Mouse (Mus musculus) B cell, adult 62 days (primary cell): Measurements from ENCODE around the gene Mamstr. TPM values are rescaled to one million over a fixed set of nuclear protein-coding genes. Genes with fewer than 3 reads are reported as not detected.

Experiments used
- total RNA-seq: library from RNA; stranded (reverse); gene quantifications from 4 replicates; pipeline ENCODE4 v1.2.4, GENCODE M21; 2023

The Mamstr gene
- not detected in 4 replicates for total RNA-seq

DNA sequence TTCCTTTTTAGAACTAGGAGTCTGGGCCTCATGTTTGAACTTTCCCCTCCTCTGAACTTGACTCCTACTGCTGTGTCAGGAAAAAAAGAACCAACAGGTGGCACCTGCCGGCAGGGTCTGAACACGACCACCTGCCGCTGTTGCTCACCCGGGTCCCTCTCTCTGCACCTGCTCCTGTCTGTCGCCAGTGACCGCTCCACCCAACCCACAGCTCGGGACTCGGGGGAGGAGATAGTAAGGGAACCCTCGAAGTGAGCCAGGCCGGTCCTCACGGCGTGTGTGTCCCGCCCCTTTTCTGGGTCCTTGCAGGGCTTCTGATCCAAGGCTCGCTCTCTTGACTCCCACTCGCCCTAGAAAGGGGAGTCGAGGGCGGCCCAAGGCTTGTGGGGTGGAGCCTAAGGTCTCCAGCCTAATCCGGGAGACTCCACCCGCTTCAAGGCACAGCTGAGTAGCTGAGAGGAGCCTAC lies at the start of gene Mamstr:
Gene Mamstr (plus strand): TSS at position 417 of the 467 bp plus-strand sequence.

DNA sequence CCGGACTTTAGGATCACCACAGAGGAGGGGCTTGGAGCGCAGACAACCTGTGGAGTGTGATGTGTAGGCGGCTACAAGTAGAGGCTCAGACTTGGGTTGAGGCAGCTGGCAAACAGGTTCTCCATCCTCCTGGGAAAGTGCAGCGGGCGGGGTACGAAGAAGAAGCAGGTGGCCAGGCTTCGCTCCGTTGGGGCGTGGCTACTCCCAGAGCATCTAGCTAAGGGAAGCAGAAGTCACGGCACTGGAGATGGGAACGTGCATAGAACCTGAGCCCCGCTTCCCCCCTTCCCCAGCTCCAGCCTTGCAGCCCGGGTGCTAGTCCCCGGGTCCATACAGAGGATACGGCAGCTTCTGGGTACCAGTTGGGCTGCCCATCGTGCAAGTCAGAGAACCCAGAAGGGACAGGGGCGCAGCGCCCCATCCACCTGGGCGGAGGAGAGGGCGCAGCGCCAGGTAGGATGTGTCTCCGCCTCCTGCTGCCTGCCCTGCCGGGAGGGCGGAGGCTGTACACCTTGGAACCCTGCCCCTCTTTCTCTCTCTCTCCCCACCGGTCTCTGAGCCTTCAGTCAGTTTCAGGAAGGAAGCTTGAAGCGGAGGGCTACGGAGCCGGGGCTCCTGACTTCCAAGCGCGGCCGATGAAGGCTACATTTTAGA lies 22.6 kb upstream of the Mamstr start, which contains the start of gene Fut1:
Gene Fut1 (plus strand): TSS at position 248 of the 654 bp plus-strand sequence.

DNA sequence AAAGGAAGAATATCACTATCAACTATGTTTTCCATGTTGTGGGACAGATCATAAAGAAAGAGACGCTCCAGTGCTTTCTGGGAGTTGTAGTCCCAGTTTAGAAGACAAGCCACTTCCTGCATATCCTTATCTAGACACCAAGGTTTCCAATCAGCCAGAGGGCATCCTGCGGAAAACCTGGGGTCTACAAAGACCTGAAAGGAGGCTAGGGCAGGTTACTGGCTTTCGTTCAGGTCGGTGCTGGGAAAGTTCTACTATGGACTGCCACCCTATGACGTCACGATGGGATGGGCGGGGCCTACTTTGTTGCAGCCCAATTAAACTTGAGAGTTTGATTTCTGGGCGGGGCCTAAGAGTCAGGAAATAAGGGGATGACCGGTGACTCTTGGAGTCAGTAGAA lies 18.3 kb upstream of the Mamstr start, which contains the start of gene Izumo1:
Gene Izumo1 (plus strand): TSS at position 369 of the 400 bp plus-strand sequence.

DNA sequence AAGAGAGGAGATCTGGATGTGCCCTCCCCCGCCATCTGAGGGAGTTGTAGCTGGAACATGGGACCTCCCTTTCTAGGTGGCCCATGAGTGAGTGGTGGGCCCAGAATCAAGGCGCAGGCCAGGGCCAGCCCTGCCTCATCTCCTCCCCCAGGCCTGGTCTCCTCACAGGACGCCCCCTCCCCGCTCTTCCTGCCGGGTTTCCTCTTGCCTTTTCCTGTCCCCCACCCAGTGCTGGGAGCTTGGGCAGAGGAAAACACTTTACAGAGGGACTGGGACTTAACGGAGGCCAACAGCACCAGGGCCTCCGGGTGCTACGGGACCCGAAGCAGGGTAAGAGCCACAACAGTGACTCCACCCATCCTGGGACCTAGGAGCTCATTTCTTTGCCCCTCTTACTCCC lies 12.5 kb upstream of the Mamstr start, which contains the start of gene Rasip1:
Gene Rasip1 (plus strand): TSS at position 228 of the 400 bp plus-strand sequence.

DNA sequence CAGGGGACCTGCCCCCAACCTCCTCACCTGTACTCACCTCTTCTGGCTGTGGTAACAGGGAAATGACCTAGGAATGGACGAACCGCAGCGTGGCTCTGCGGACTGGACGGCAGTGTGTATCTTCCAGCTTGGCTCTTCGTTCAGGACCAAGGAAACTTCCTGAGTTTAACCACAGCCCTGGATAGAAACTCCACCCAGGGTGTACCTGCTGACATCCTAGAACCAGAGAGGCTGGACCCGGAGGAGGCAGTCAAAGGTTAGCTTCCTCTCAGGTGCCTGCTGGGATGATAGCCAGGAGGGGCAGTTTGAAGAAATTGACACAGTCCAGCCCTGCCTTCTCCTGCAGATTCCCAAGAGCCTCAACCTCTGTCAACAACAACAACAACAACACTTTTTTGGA lies 26.4 kb downstream of the Mamstr start, which contains the start of gene Fut2:
Gene Fut2 (minus strand): TSS at position 234 of the 400 bp plus-strand sequence.

DNA sequence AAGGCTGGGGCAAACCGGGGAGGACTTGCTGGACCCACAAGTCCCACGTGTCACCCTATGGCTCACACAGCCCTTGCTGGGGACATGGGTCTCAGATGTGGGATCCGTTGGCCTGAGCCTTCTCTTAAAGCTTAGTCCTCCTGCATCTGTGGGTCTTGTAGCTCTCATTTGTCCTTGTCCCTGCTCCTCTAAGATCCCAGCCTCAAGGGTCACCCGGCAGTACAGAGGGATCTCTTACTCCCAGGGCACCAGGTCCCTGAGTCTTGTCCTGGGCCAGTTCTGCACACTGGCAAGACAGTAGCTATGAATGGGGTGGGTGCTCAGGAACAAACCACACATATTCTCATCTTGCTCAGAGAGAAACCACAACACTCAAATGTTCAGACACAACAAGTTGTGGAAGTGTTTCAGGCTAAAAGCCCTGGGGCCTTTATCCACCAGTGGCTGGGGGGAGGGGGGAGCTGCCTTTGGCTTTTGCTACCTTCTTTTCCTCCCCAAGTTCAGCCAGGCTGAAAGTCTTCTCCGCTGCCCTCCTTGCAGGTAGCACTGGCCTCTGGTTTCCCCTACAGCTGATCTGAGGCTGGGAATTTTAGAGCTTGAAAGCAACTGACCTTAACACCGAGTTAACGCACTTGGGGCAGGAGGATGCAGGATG lies 43.7 kb downstream of the Mamstr start, which contains the start of gene Ntn5:
Gene Ntn5 (plus strand): TSS at position 627 of the 655 bp plus-strand sequence.

DNA sequence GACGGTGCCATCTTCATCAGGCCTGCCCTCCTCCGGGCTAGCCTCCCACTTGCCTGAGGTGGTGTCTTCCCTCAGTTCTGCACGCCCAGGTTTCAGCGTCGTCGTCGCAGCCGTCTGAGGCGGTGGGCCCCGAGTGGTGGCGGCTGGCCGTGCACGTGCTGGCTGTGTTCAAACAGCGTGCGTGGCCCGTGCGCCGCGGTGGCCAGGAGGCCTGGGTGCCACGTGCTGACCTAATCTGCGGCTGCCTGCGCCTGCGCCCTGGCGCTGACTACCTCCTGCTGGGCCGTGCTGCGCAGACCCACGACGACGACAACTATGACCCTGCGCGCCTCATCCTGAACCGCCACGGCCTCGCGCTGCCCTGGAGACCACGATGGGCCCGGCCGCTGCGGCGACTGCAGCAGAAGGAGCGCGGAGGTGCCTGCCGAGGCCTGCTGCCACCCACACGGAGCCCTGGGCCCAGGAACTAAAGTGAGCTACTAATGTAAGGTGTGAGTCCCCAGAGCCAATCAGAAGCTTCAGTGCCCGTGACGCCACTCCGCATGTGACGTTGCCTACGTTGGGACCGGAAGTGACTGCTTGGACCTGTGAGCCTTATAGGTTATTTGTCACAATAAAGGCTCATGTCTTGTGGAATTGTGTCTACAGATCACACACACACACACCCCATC lies 54.3 kb downstream of the Mamstr start, which contains the start of gene Sec1:
Gene Sec1 (minus strand): TSS at position 482 of the 671 bp plus-strand sequence.

Other genes starting within 250 kb of the Mamstr start
- gene Snrnp70, start 244.2 kb upstream of the Mamstr start, total RNA-seq = 589 to 644 TPM (median 622 TPM) in 4 replicates
- gene Kcna7, start 234.3 kb upstream of the Mamstr start, total RNA-seq = not detected in 4 replicates
- gene Ntf5, start 226.3 kb upstream of the Mamstr start, total RNA-seq = not detected in 4 replicates
- gene Lhb, start 219.2 kb upstream of the Mamstr start, total RNA-seq = not detected in 4 replicates
- gene Gys1, start 205.1 kb upstream of the Mamstr start, total RNA-seq = 15.2 to 18.0 TPM (median 16.1 TPM) in 4 replicates
- 40.7 to 51.8 TPM (median 44.5 TPM) in 4 replicates for gene Ruvbl2, start 201.9 kb upstream of the Mamstr start, total RNA-seq
- gene Ftl1, start 180.1 kb upstream of the Mamstr start, total RNA-seq = 663 to 714 TPM (median 691 TPM) in 4 replicates
- gene Bax, start 173.1 kb upstream of the Mamstr start, total RNA-seq = 111 to 118 TPM (median 114 TPM) in 4 replicates
- gene Tulp2, start 158.1 kb upstream of the Mamstr start, total RNA-seq = not detected in 4 replicates
- gene Gm45808, start 153.2 kb upstream of the Mamstr start, total RNA-seq = 0.98 to 2.1 TPM in 2 of 4 replicates, not detected in the others
- 2.7 to 4.4 TPM (median 3.5 TPM) in 4 replicates for gene Dhdh, start 151.2 kb upstream of the Mamstr start, total RNA-seq
- 71.0 to 90.0 TPM (median 76.5 TPM) in 4 replicates for gene Nucb1, start 129.6 kb upstream of the Mamstr start, total RNA-seq
- gene Ppp1r15a, start 113.7 kb upstream of the Mamstr start, total RNA-seq = 1,459 to 1,639 TPM (median 1,567 TPM) in 4 replicates
- 1.4 to 3.1 TPM (median 2.0 TPM) in 4 replicates for gene Plekha4, start 113.6 kb upstream of the Mamstr start, total RNA-seq
- gene Hsd17b14, start 85.1 kb upstream of the Mamstr start, total RNA-seq = not detected in 4 replicates
- 29.0 to 35.7 TPM (median 34.2 TPM) in 4 replicates for gene Bcat2, start 69.8 kb upstream of the Mamstr start, total RNA-seq
- gene Fgf21, start 24.5 kb upstream of the Mamstr start, total RNA-seq = not detected in 4 replicates
- gene Fut1, start 22.7 kb upstream of the Mamstr start, total RNA-seq = not detected in 4 replicates
- not detected in 4 replicates for gene Izumo1, start 18.2 kb upstream of the Mamstr start, total RNA-seq
- gene Rasip1, start 12.5 kb upstream of the Mamstr start, total RNA-seq = 0.18 to 0.36 TPM (median 0.26 TPM) in 4 replicates
- gene Fut2, start 26.4 kb downstream of the Mamstr start, total RNA-seq = not detected in 4 replicates
- not detected in 4 replicates for gene Ntn5, start 44.0 kb downstream of the Mamstr start, total RNA-seq
- gene Sec1, start 54.4 kb downstream of the Mamstr start, total RNA-seq = not detected in 4 replicates
- not detected in 4 replicates for gene Car11, start 59.9 kb downstream of the Mamstr start, total RNA-seq
- gene Dbp, start 65.1 kb downstream of the Mamstr start, total RNA-seq = 19.3 to 25.2 TPM (median 23.7 TPM) in 4 replicates
- 2,047 to 2,170 TPM (median 2,138 TPM) in 4 replicates for gene Rpl18, start 75.5 kb downstream of the Mamstr start, total RNA-seq
- gene Sphk2, start 78.0 kb downstream of the Mamstr start, total RNA-seq = 31.9 to 35.1 TPM (median 32.5 TPM) in 4 replicates
- gene Fam83e, start 81.2 kb downstream of the Mamstr start, total RNA-seq = 1.0 to 1.9 TPM (median 1.5 TPM) in 4 replicates
- gene Spaca4, start 85.8 kb downstream of the Mamstr start, total RNA-seq = not detected in 4 replicates
- gene Lmtk3, start 143.8 kb downstream of the Mamstr start, total RNA-seq = 0.12 to 0.39 TPM in 2 of 4 replicates, not detected in the others
- 1.4 to 1.9 TPM (median 1.5 TPM) in 3 of 4 replicates, not detected in the other for gene Sult2b1, start 144.7 kb downstream of the Mamstr start, total RNA-seq
- 132 to 162 TPM (median 146 TPM) in 4 replicates for gene Cyth2, start 174.6 kb downstream of the Mamstr start, total RNA-seq
- 3.5 to 4.3 TPM (median 3.9 TPM) in 4 replicates for gene Kcnj14, start 184.8 kb downstream of the Mamstr start, total RNA-seq
- 29.3 to 33.0 TPM (median 30.4 TPM) in 4 replicates for gene Grwd1, start 191.0 kb downstream of the Mamstr start, total RNA-seq
- 51.0 to 58.7 TPM (median 51.4 TPM) in 4 replicates for gene Kdelr1, start 232.8 kb downstream of the Mamstr start, total RNA-seq
- gene Grin2d, start 238.4 kb downstream of the Mamstr start, total RNA-seq = 0.49 to 0.86 TPM (median 0.52 TPM) in 4 replicates